Mouse (Mus musculus) embryo, embryonic 11.5 days (tissue): ENCODE measurements at regions not wholly inside any gene's neighbourhood (a gene's known extent, or its start where the extent isn't known, plus 50 kb on each side); places are given as distances from the start of the nearest gene placed in this dataset.

ENCODE experiments used
- DNase-seq: peaks from one replicate; pipeline ENCODE4 v3.0.0-alpha.2; 2012; ENCODE audit warnings: low read depth, low spot score

- no peak for DNase-seq
These were observed 177.7 kb downstream of the Snx10 start for GRCm38 (mm10) chr6:51701253-51702020.

- no peak for DNase-seq
These were observed 178.9 kb downstream of the Snx10 start for GRCm38 (mm10) chr6:51702456-51703171.

- DNase-seq: no peak
These were observed 184.3 kb downstream of the Snx10 start for GRCm38 (mm10) chr6:51708011-51708410.

- no peak for DNase-seq
These were observed 185.1 kb downstream of the Snx10 start for GRCm38 (mm10) chr6:51708668-51709339.

GRCm38 (mm10) chr6:51709340-51710067, 185.8 kb downstream of the Snx10 start:
- no peak for DNase-seq

GRCm38 (mm10) chr6:51710153-51710552, 186.5 kb downstream of the Snx10 start:
- no peak for DNase-seq

GRCm38 (mm10) chr6:51710926-51711615, 187.4 kb downstream of the Snx10 start:
- no peak for DNase-seq

- no peak for DNase-seq
These were observed 187.9 kb downstream of the Snx10 start for GRCm38 (mm10) chr6:51711616-51711970.

GRCm38 (mm10) chr6:51715158-51715840, 191.6 kb downstream of the Snx10 start:
- no peak for DNase-seq

GRCm38 (mm10) chr6:51717386-51717785, 193.7 kb downstream of the Snx10 start:
- DNase-seq: no peak

- DNase-seq: no peak
These were observed 197.0 kb downstream of the Snx10 start for GRCm38 (mm10) chr6:51720705-51721104.

GRCm38 (mm10) chr6:51723053-51723452, 199.4 kb downstream of the Snx10 start:
- DNase-seq: no peak

GRCm38 (mm10) chr6:51727191-51727590, 203.5 kb downstream of the Snx10 start:
- no peak for DNase-seq

- no peak for DNase-seq
These were observed 205.3 kb downstream of the Snx10 start for GRCm38 (mm10) chr6:51728816-51729562.

- DNase-seq: no peak
These were observed 207.1 kb downstream of the Snx10 start for GRCm38 (mm10) chr6:51730564-51731351.

GRCm38 (mm10) chr6:51732298-51732895, 208.7 kb downstream of the Snx10 start:
- DNase-seq: no peak

- DNase-seq: no peak
These were observed 212.3 kb downstream of the Snx10 start for GRCm38 (mm10) chr6:51736051-51736450.

GRCm38 (mm10) chr6:51743105-51743660, 219.5 kb downstream of the Snx10 start:
- no peak for DNase-seq
